In genomic region chr12:51843576-51844520, GRCm38 (mm10) we compare ENCODE assay signal across 8 mouse cellular contexts. TPM values are rescaled to one million over a fixed set of nuclear protein-coding genes. Genes with fewer than 3 reads are reported as not detected.
DNase-seq lines count a peak whose midpoint lies in the region; ATAC-seq and TF ChIP-seq lines count a peak whose summit lies in the region.

No protein-coding gene starts in this region.

- H3K27ac ChIP-seq in heart, embryonic 13.5 days (replicated peaks), result peak overlapping the region; percentile 95
- H3K27ac ChIP-seq in MEL (ENCODE audit: control insufficient read depth, low read depth, low read length), result peak overlapping the region; percentile 93
- no peak overlapping the region for H3K27ac ChIP-seq in hindbrain, embryonic 14.5 days
- peak overlapping the region; percentile 83 for H3K27ac ChIP-seq in midbrain, embryonic 10.5 days (replicated peaks)

- TF ChIP-seq RAD21 in MEL (IDR thresholded peaks at IDR 0.05; ENCODE audit: low read depth, low read length), result no peak

- peaks cover 23% of the 10 kb centered on the region for H3K4me1 ChIP-seq in heart, embryonic 13.5 days
- H3K4me1 ChIP-seq in MEL (ENCODE audit: control insufficient read depth in 1 of 2, insufficient read depth in 2 of 2, low read length in 2 of 2), result peaks cover 14 to 27% of the 10 kb centered on the region in 2 experiments
- no peaks in the 10 kb centered on the region for H3K4me1 ChIP-seq in hindbrain, embryonic 14.5 days (replicated peaks; ENCODE audit: control insufficient read depth, insufficient read depth, low read length)
- H3K4me1 ChIP-seq in midbrain, embryonic 10.5 days, result peaks cover 19% of the 10 kb centered on the region

- WGBS in heart, embryonic 13.5 days, result 25% methylated on average over 15 of the region's 15 CpGs
- WGBS in hindbrain, embryonic 14.5 days, result 35% methylated on average over 15 of the region's 15 CpGs
- 37% methylated on average over 15 of the region's 15 CpGs for WGBS in midbrain, embryonic 10.5 days

- no peak for TF ChIP-seq POLR2A in MEL (IDR thresholded peaks at IDR 0.05; ENCODE audit: control insufficient read depth in 1 of 2, insufficient read depth in 1 of 2, low read depth in 1 of 2, low read length in 2 of 2, poor library complexity in 1 of 2)

- no peaks in the 10 kb centered on the region for H3K36me3 ChIP-seq in heart, embryonic 13.5 days
- H3K36me3 ChIP-seq in MEL (ENCODE audit: control insufficient read depth in 1 of 2, insufficient read depth in 2 of 2, low read length in 2 of 2), result peaks cover 0 to 38% of the 10 kb centered on the region in 2 experiments; a peak in 2 of 4 replicates
- no peaks in the 10 kb centered on the region for H3K36me3 ChIP-seq in hindbrain, embryonic 14.5 days (replicated peaks; ENCODE audit: control insufficient read depth, insufficient read depth)
- no peaks in the 10 kb centered on the region for H3K36me3 ChIP-seq in midbrain, embryonic 10.5 days

- no peaks in the 10 kb centered on the region; the same call in 1 of the 2 replicates for H3K79me2 ChIP-seq in MEL (ENCODE audit: control insufficient read depth, insufficient read depth, low read length, poor library complexity)

- peak overlapping the region; percentile 68 for H3K4me3 ChIP-seq in heart, embryonic 13.5 days
- peak overlapping the region; percentile 70 to 79 for H3K4me3 ChIP-seq in MEL (ENCODE audit: control insufficient read depth in 1 of 2, insufficient read depth in 1 of 2, low read depth in 2 of 2, low read length in 2 of 2)
- peak overlapping the region; percentile 43 for H3K4me3 ChIP-seq in hindbrain, embryonic 14.5 days (replicated peaks; ENCODE audit: low read length)
- H3K4me3 ChIP-seq in midbrain, embryonic 10.5 days, result peak overlapping the region; percentile 69

- peak overlapping the region; percentile 86 for H3K9ac ChIP-seq in heart, embryonic 13.5 days
- H3K9ac ChIP-seq in MEL (ENCODE audit: control insufficient read depth, low read depth, low read length, poor library complexity, severe bottlenecking), result peak overlapping the region; percentile 83
- H3K9ac ChIP-seq in hindbrain, embryonic 14.5 days, result peak overlapping the region; percentile 55; the same call in 1 of the 2 replicates

- H3K4me2 ChIP-seq in heart, embryonic 13.5 days, result peak overlapping the region; percentile 78
- peak overlapping the region; percentile 57 for H3K4me2 ChIP-seq in hindbrain, embryonic 14.5 days (replicated peaks)

- H3K27me3 ChIP-seq in heart, embryonic 13.5 days (replicated peaks), result no peaks in the 10 kb centered on the region
- no peaks in the 10 kb centered on the region for H3K27me3 ChIP-seq in MEL (ENCODE audit: control insufficient read depth in 1 of 2, insufficient read depth in 2 of 2, low read length in 2 of 2)
- no peaks in the 10 kb centered on the region for H3K27me3 ChIP-seq in hindbrain, embryonic 14.5 days (ENCODE audit: control insufficient read depth, insufficient read depth, low read length)
- H3K27me3 ChIP-seq in midbrain, embryonic 10.5 days (ENCODE audit: low read depth, poor library complexity, severe bottlenecking), result peaks cover 9% of the 10 kb centered on the region

- ATAC-seq in heart, embryonic 13.5 days (ENCODE audit: extremely low read depth, insufficient number of reproducible peaks, low FRiP score, low TSS enrichment), result no peak
- ATAC-seq in hindbrain, embryonic 14.5 days (ENCODE audit: low FRiP score), result no peak

- DNase-seq in heart, adult 8-10 months (ENCODE audit: low spot score), result no peak
- peak; percentile 65 for DNase-seq in MEL (ENCODE audit: low read depth, low spot score)
- DNase-seq in hindbrain, embryonic 14.5 days (ENCODE audit: low spot score), result no peak
- no peak for DNase-seq in midbrain, embryonic 10.5 days (ENCODE audit: low spot score)
- no peak for DNase-seq in Muller cell, postnatal 12 days (ENCODE audit: inconsistent ontology term)
- no peak for DNase-seq in spleen, adult 12 weeks (ENCODE audit: low spot score)
- no peak for DNase-seq in urinary bladder, postnatal 25 days (ENCODE audit: low spot score)

- H3K9me3 ChIP-seq in heart, embryonic 13.5 days, result no peaks in the 10 kb centered on the region
- H3K9me3 ChIP-seq in MEL (replicated peaks; ENCODE audit: insufficient read depth, low read length), result no peaks in the 10 kb centered on the region
- no peaks in the 10 kb centered on the region for H3K9me3 ChIP-seq in hindbrain, embryonic 14.5 days (ENCODE audit: control insufficient read depth, low read length)
- H3K9me3 ChIP-seq in midbrain, embryonic 10.5 days (replicated peaks), result no peaks in the 10 kb centered on the region

- peak; percentile 45 to 59; a peak in 3 of 4 replicates for TF ChIP-seq EP300 in MEL (IDR thresholded peaks at IDR 0.05; ENCODE audit: low read depth in 1 of 2, low read length in 2 of 2)

- TF ChIP-seq CTCF in MEL (IDR thresholded peaks at IDR 0.05 in 2 of 3, conservative IDR thresholded peaks at IDR 0.05 in 1 of 3; ENCODE audit: control insufficient read depth in 1 of 3, insufficient read depth in 1 of 3, low read depth in 2 of 3, low read length in 3 of 3, poor library complexity in 1 of 3, severe bottlenecking in 1 of 3), result no peak

TF ChIP-seq in MEL, 35 proteins besides CTCF, POLR2A, EP300 and RAD21:
- TF ChIP-seq CHD2 (IDR thresholded peaks at IDR 0.05; ENCODE audit: low read length) (peak; percentile 25; the same call in 1 of the 2 replicates), ELF1 (IDR thresholded peaks at IDR 0.05; ENCODE audit: low read depth, low read length) (0 out of 2 replicates have a peak, but pooled peaks have one; percentile 30), TCF12 (IDR thresholded peaks at IDR 0.05; ENCODE audit: low read depth, low read length) (0 out of 2 replicates have a peak, but pooled peaks have one; percentile 17), USF2 (IDR thresholded peaks at IDR 0.05; ENCODE audit: borderline replicate concordance in 1 of 2, insufficient read depth in 1 of 2, low read depth in 1 of 2, low read length in 2 of 2) (no peak), MXI1 (IDR thresholded peaks at IDR 0.05; ENCODE audit: low read depth, low read length) (peak; percentile 67), ETS1 (IDR thresholded peaks at IDR 0.05; ENCODE audit: low read depth, low read length) (peak; percentile 53), RCOR1 (IDR thresholded peaks at IDR 0.05; ENCODE audit: low read depth, low read length) (0 out of 2 replicates have a peak, but pooled peaks have one; percentile 31), ZNF384 (IDR thresholded peaks at IDR 0.05; ENCODE audit: low read depth, low read length) (peak; percentile 36; the same call in 1 of the 2 replicates), GATA1 (IDR thresholded peaks at IDR 0.05; ENCODE audit: low read depth, low read length) (peak; percentile 63), MYC (IDR thresholded peaks at IDR 0.05; ENCODE audit: low read depth, low read length) (0 out of 2 replicates have a peak, but pooled peaks have one; percentile 42), TAL1 (IDR thresholded peaks at IDR 0.05; ENCODE audit: low read length) (no peak), BHLHE40 (IDR thresholded peaks at IDR 0.05; ENCODE audit: borderline replicate concordance, low read depth, low read length) (peak; percentile 47; the same call in 1 of the 2 replicates), SMC3 (IDR thresholded peaks at IDR 0.05; ENCODE audit: low read depth, low read length) (no peak)

RNA-seq across cellular contexts. Expression of gene Hectd1, which starts 14.5 kb away (rescaled TPM):
- 28.7 and 32.0 TPM in 2 replicates for polyA plus RNA-seq in heart, embryonic 13.5 days (2015; fragmentation: Nextera tagmentation; extraction: Ambion mirVana)
- 10 to 100 TPM; 77.7 to 80.2 (median 79.4) TPM for total RNA-seq in heart, adult 8-10 months (2022)
- 67.3 and 72.0 TPM in 2 replicates for total RNA-seq in MEL (2012; rRNA removed)
- 100 to 1,000 TPM in 1 of 2 experiments, 10 to 100 TPM in 1; 55.2 to 248 TPM for polyA plus RNA-seq in MEL (2012; ENCODE audit: insufficient read depth in 1 of 2, insufficient read length in 2 of 2, low read depth in 1 of 2, low replicate concordance in 2 of 2, missing spikeins in 1 of 2)
- 42.9 and 44.3 TPM in 2 replicates for polyA plus RNA-seq in hindbrain, embryonic 14.5 days (2014; fragmentation: Nextera tagmentation; extraction: Ambion mirVana)
- 29.1 and 30.4 TPM in 2 replicates for polyA plus RNA-seq in midbrain, embryonic 10.5 days (2016; fragmentation: Nextera tagmentation; extraction: Ambion mirVana)
